ENCODE assay signal across 8 mouse cellular contexts in the genomic region with DNA sequence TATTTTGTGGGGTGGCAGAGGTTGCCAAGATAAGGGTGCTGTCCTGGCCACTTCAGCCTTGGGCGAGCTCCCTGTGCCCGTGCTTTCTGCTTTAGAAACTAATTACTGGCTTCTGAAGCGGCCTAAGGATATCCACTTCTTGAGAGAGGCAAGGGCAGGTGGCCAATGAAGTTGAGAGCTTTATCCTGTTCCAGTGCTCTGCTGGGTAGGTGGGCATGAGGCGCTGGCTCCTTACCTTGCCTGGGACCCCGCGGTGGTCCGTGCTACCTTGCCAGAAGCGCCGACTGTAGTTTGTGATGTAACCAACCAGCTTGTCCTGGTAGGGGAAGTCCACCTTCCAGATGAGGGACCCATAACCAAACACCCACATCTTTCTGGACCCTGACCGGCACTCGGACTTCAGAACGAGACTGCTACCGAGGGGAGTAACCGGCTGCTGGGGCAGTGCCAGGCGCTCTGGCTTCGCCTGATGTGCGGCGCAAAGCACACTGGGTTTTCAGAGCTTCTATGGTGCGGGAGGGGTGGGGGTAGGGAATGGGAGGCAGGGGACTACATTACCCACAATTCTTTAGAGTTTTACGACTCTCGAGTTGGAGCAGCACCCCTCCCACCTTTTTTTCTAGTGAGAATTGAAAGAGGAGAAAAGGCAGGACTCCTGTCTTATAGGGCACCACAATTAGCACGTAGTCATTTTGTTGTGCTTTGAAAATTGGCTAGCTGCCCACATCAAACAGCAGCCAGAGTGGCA. TPM values are rescaled to one million over a fixed set of nuclear protein-coding genes. Genes with fewer than 3 reads are reported as not detected.
DNase-seq lines count a peak whose midpoint lies in the region; ATAC-seq lines count a peak whose summit lies in the region.

Gene Chac2, minus strand, starts transcription at position 474 of the 748 bp plus-strand sequence.

- peak within 1 kb of the TSS; percentile 83 for H3K9ac ChIP-seq in lung, embryonic 16.5 days (ENCODE audit: low read length)

- H3K9me3 ChIP-seq in lung, embryonic 16.5 days (ENCODE audit: control insufficient read depth, low read length): no peaks in the 10 kb centered on the region

- DNase-seq in MEL-GATA-1-ER (ENCODE audit: extremely low read depth, low read depth): peak; percentile 97
- peak; percentile 80 for DNase-seq in cerebellum, adult 8-10 months
- peak; percentile 87 for DNase-seq in forelimb bud, embryonic 11.5 days (ENCODE audit: low read depth, low spot score)
- peak; percentile 59 for DNase-seq in layer of hippocampus, adult 9-10 months (ENCODE audit: low spot score)
- DNase-seq in ovary, postnatal 10 days (ENCODE audit: low spot score): peak; percentile 65
- DNase-seq in thymus, postnatal 10 days (ENCODE audit: low spot score in 2 of 2): peak; percentile 63 to 72

- H3K4me2 ChIP-seq in lung, embryonic 16.5 days (ENCODE audit: low read depth, low read length): peak within 1 kb of the TSS; percentile 80

- peak; percentile 98 to 99 for ATAC-seq in hematopoietic stem cell, adult 5-6 weeks (replicated peaks in 1 of 2; ENCODE audit: insufficient read depth in 1 of 2, low FRiP score in 2 of 2, low TSS enrichment in 1 of 2, low read depth in 1 of 2, poor library complexity in 2 of 2, severe bottlenecking in 2 of 2)
- ATAC-seq in lung, embryonic 16.5 days (ENCODE audit: low read depth): peak; percentile 98

- peaks cover 4% of the 10 kb centered on the region for H3K4me1 ChIP-seq in lung, embryonic 16.5 days (replicated peaks; ENCODE audit: control insufficient read depth, insufficient read depth, low read length)

- no peaks in the 10 kb centered on the region for H3K27me3 ChIP-seq in lung, embryonic 16.5 days (ENCODE audit: control insufficient read depth, insufficient read depth, low read depth, low read length)

- under 1% methylated on average over 22 of the region's 22 CpGs for WGBS in lung, embryonic 16.5 days

- no peaks in the 10 kb centered on the region for H3K36me3 ChIP-seq in lung, embryonic 16.5 days (ENCODE audit: control insufficient read depth, insufficient read depth, low read length)

- H3K27ac ChIP-seq in lung, embryonic 16.5 days (ENCODE audit: low read length): peak within 1 kb of the TSS; percentile 83

- peak within 1 kb of the TSS; percentile 74 for H3K4me3 ChIP-seq in lung, embryonic 16.5 days (ENCODE audit: low read length)

RNA-seq across cellular contexts. Expression of gene Chac2, which starts in this region (rescaled TPM):
- 16.8 and 19.2 TPM in 2 replicates for total RNA-seq in hematopoietic stem cell, adult 5-6 weeks (2017)
- 18.9 and 19.1 TPM in 2 replicates for polyA plus RNA-seq in lung, embryonic 16.5 days (2015; fragmentation: Nextera tagmentation; extraction: Ambion mirVana)

Comparison
In these comparisons a context has a peak if more than half of its experiments do, and no peak if none do; other contexts are left out.
1. Peak in every context shown above with its lines: DNase-seq, ATAC-seq, H3K4me3 ChIP-seq and H3K27ac ChIP-seq.